Mouse (Mus musculus) spleen, adult 2 months (tissue): ENCODE data around the gene Dhx35.

Source experiments
- CTCF ChIP-seq: fragments of 200-500 bp; IDR thresholded peaks from 2 replicates; pipeline ENCODE4 v1.5.1; 2011; ENCODE audit warnings: mild to moderate bottlenecking, inconsistent platforms; ENCODE audit not compliant: insufficient read depth, insufficient read length, insufficient replicate concordance; ENCODE audit errors: extremely low read depth
- POLR2A ChIP-seq: fragments of 200-500 bp; IDR thresholded peaks from 2 replicates; pipeline ENCODE4 v1.6.1; 2011; ENCODE audit warnings: low read depth, low read length, inconsistent platforms

DNA sequence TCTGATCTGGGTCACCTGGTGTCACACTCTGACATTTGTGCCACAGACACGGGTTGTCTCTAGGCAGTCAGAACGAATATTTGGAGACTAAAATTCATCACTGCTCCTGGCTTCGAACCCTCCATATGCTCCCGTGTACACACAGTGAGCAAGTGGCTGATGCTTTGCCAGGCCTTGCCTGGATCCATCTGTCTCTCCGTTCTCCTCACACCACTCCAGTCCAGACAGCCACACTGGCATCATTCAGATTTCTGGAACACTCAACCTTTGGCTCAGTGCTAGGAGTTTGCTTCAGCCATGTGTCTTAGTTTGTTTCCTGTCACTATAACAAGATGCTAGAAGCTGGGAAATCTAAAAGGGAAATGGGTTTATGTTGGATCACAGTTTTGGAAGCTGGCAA is 93.9 kb downstream of the Dhx35 start:
- no peak for TF ChIP-seq CTCF
- TF ChIP-seq POLR2A: no peak
